Mouse (Mus musculus) natural killer cell, adult 2 months (primary cell): ENCODE data around the gene Pced1b.
"Not testable (repeated sequence)": the region's sequence is repeated elsewhere in the genome, so short reads cannot be mapped to it uniquely, and the experiment has no call there.

Source experiments
- DNase-seq, 2 experiments: peaks; one replicate each; pipeline ENCODE4 v3.0.0; 2022; ENCODE audit warnings: low spot score in 2 of 2

Gene Pced1b

GRCm38 (mm10) chr15:97370880-97371279 lies 124.0 kb downstream of the Pced1b start:
- no peak for DNase-seq

- not testable (repeated sequence) for DNase-seq
Measured at GRCm38 (mm10) chr15:97372043-97372442, 125.1 kb downstream of the Pced1b start.

- DNase-seq: peak in 1 of 2 experiments; percentile 14
Measured at GRCm38 (mm10) chr15:97372611-97373131, 125.8 kb downstream of the Pced1b start.

- DNase-seq: peak; percentile 76 to 79
Measured at GRCm38 (mm10) chr15:97373203-97374084, 126.5 kb downstream of the Pced1b start.

- no peak for DNase-seq
Measured at GRCm38 (mm10) chr15:97374085-97374844, 127.4 kb downstream of the Pced1b start.

GRCm38 (mm10) chr15:97374845-97375720 lies 128.2 kb downstream of the Pced1b start:
- no peak for DNase-seq

GRCm38 (mm10) chr15:97376081-97376742 lies 129.3 kb downstream of the Pced1b start:
- DNase-seq: no peak

GRCm38 (mm10) chr15:97376792-97377222 lies 129.9 kb downstream of the Pced1b start:
- no peak for DNase-seq

GRCm38 (mm10) chr15:97378061-97378460 lies 131.2 kb downstream of the Pced1b start:
- DNase-seq: peak; percentile 31 to 56

- no peak for DNase-seq
Measured at GRCm38 (mm10) chr15:97379489-97380304, 132.8 kb downstream of the Pced1b start.

- DNase-seq: no peak
Measured at GRCm38 (mm10) chr15:97382567-97382966, 135.7 kb downstream of the Pced1b start.

GRCm38 (mm10) chr15:97383523-97384141 lies 136.7 kb downstream of the Pced1b start:
- DNase-seq: no peak

- no peak for DNase-seq
Measured at GRCm38 (mm10) chr15:97384170-97385018, 137.5 kb downstream of the Pced1b start.

GRCm38 (mm10) chr15:97385174-97385573 lies 138.3 kb downstream of the Pced1b start:
- not testable (repeated sequence) for DNase-seq

GRCm38 (mm10) chr15:97387793-97388192 lies 140.9 kb downstream of the Pced1b start:
- no peak for DNase-seq

GRCm38 (mm10) chr15:97389577-97389976 lies 142.7 kb downstream of the Pced1b start:
- DNase-seq: no peak

GRCm38 (mm10) chr15:97390778-97391177 lies 143.9 kb downstream of the Pced1b start:
- DNase-seq: no peak

- no peak for DNase-seq
Measured at GRCm38 (mm10) chr15:97391436-97391835, 144.5 kb downstream of the Pced1b start.

GRCm38 (mm10) chr15:97394561-97394960 lies 147.7 kb downstream of the Pced1b start:
- no peak for DNase-seq
